Mouse (Mus musculus) cerebellum, postnatal 25 days (tissue): ENCODE results near the gene Riox2.

ENCODE experiments used
- DNase-seq, 2 experiments: peaks; one replicate each; pipeline ENCODE4 v3.0.0; 2021; ENCODE audit warnings: mixed read lengths in 2 of 2

Gene Riox2

DNA sequence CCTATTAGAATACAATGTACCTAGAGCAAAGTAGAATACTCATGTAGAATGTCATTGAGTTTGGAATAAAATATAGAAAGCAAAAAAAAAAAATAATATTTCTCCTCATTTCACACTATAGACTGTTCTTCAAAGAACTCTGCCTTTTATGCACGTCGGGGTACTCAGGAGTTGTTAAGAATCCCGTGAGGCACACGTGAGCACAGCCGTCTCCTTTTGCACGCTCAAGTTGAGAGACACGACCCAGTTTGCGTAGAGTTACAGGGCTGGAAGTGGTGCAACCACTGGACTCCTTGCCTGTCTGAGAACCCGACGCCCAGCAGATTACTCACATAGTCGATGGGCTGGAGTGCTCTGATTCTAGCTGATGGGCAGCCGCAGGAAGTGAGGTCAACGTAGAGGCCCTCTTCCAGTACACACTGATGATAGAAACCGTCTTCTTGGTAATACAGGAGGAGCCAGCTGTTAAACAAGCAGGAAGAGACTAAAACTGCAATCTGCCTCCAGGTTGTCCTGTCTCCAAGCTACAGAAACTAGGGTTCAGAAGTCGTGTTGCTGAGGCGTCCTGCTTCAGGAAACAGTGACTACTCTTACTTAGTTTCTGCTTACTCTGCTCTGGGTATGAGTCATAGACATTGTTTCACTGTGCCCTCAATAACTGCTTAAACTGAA lies 50.3 kb downstream of the Riox2 start:
- DNase-seq: no peak

DNA sequence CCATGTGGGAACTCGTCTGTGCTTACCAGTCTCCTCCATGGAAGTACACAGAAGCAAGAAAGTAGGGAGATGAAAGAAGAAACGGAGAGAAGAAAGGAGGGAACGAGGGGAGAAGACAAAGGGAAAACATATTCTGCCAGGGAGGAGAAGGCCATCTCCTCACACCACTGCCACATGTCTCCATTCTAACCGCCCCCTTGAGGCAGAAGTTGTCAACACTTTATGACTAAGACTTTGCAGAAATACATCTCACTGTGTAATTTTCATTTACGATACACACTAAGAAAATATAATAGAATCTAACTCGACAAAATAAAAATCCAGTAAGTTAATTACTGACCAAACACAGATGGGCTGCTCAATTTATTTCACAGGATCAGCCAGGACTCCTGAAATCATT lies 55.4 kb downstream of the Riox2 start:
- DNase-seq: no peak

DNA sequence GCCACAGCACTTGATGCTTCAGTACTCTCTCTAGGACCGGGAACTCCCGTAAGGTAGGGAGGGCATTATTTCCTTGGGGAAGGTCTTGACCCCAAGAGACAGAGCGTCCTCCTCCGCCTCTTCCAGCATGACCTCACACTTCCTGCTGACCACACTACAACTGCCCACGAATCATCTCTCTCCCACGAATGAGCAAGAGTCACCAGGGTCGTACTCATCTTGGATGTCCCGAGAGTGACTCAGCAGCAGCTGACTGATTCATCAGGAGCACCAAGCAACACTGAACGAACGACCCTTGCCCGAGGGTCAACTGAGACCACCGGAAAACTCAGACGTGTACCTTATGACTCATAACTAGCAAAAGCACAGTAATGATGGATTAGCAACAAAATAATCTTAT lies 58.0 kb downstream of the Riox2 start:
- no peak for DNase-seq

- DNase-seq: no peak
Measured at GRCm38 (mm10) chr16:59531243-59531642, 59.7 kb downstream of the Riox2 start.

DNA sequence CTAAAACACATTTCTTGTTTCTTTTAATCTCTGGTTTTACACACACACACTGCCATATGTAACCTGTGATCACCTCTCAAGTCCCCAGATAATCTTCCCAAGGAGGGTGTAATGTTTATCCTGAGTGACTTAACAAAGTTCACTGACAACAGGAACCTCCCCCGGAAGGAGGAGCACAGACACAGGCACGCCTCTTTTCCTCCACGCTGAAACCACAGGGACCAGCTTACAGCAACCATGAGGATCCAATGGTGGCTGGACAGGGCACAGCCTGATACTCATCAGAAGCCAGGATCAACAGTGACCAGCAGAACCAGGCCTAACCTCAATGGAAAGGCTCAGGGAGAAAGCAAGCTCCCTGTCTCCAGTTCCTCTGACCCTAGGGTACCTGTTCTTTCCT lies 61.0 kb downstream of the Riox2 start:
- DNase-seq: no peak

GRCm38 (mm10) chr16:59534349-59534748 lies 62.8 kb downstream of the Riox2 start:
- DNase-seq: no peak

- DNase-seq: no peak
Measured at GRCm38 (mm10) chr16:59535673-59536072, 64.1 kb downstream of the Riox2 start.

GRCm38 (mm10) chr16:59540944-59541343 lies 69.4 kb downstream of the Riox2 start:
- no peak for DNase-seq

DNA sequence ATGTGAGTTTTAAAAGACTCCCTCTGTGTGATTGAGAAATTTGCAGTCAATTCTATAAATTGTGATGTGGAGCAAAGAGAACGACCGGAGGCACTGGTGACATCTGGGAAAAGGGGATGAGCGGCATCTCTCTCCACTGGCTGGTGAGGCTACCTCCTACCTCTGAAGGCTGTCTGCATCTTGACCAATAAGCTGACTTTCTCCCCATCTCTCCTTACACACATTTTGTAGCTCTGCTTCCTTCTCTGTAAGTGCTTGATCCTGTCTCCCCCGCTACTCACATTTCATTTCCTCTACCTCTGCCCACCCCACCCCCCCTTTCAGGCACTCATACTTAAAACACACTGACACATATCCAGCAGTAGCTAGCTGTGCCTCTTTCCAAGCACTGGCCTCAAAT lies 69.8 kb downstream of the Riox2 start:
- no peak for DNase-seq
